Mouse (Mus musculus) ES-E14 (cell line): Measurements from ENCODE around the gene Cpxm2. TPM values are rescaled to one million over a fixed set of nuclear protein-coding genes. Genes with fewer than 3 reads are reported as not detected.

Experiments used
- DNase-seq: peaks from one replicate; pipeline ENCODE4 v3.0.0-alpha.2; 2013; ENCODE audit warnings: low read depth, low spot score
- H3K27ac ChIP-seq: 2 replicates; pipeline ENCODE4 v1.5.1; 2012; ENCODE audit warnings: low read depth, mild to moderate bottlenecking, low read length, moderate library complexity, mixed read lengths; ENCODE audit not compliant: poor library complexity, insufficient read depth, severe bottlenecking
- H3K36me3 ChIP-seq: 2 replicates; pipeline ENCODE4 v1.6.1; 2012; ENCODE audit warnings: mild to moderate bottlenecking, low read length, moderate library complexity, mixed read lengths; ENCODE audit not compliant: control insufficient read depth, poor library complexity, insufficient read depth, severe bottlenecking
- H3K4me1 ChIP-seq, 2 experiments: fragments of 150-350 bp in 1 of 2; sonication (generic) in 1 of 2; 2 replicates each; pipeline ENCODE4 v1.6.1; 2012; ENCODE audit warnings: low read length in 2 of 2, mild to moderate bottlenecking in 1 of 2, mixed read lengths in 1 of 2; ENCODE audit not compliant: control insufficient read depth in 2 of 2, insufficient read depth in 2 of 2, poor library complexity in 1 of 2
- H3K4me3 ChIP-seq, 2 experiments: fragments of 150-350 bp in 1 of 2; sonication (generic) in 1 of 2; 2 replicates each; pipeline ENCODE4 v1.5.1; 2012; ENCODE audit warnings: low read length in 2 of 2, low read depth in 1 of 2, mild to moderate bottlenecking in 1 of 2, mixed read lengths in 1 of 2; ENCODE audit not compliant: insufficient read depth in 1 of 2, poor library complexity in 1 of 2, severe bottlenecking in 1 of 2
- H3K9ac ChIP-seq: 2 replicates; pipeline ENCODE4 v1.6.1; 2012; ENCODE audit warnings: low read depth, mild to moderate bottlenecking, low read length, mixed read lengths; ENCODE audit not compliant: poor library complexity, insufficient read depth, severe bottlenecking
- H3K9me3 ChIP-seq: fragments of 150-350 bp; sonication (generic); 2 replicates; pipeline ENCODE4 v1.6.1; 2012; ENCODE audit warnings: low read depth, mild to moderate bottlenecking, low read length; ENCODE audit not compliant: control insufficient read depth, insufficient read depth
- CHD2 ChIP-seq: IDR thresholded peaks from 2 replicates; pipeline ENCODE4 v1.6.1; 2014; ENCODE audit warnings: mild to moderate bottlenecking, low read depth, low read length, inconsistent platforms
- HCFC1 ChIP-seq: IDR thresholded peaks from 2 replicates; pipeline ENCODE4 v1.6.1; 2012; ENCODE audit warnings: low read length, inconsistent platforms, borderline replicate concordance; ENCODE audit not compliant: insufficient read depth
- MAFK ChIP-seq: IDR thresholded peaks from 2 replicates; pipeline ENCODE4 v1.6.1; 2014; ENCODE audit warnings: mild to moderate bottlenecking, low read depth, low read length, inconsistent platforms; ENCODE audit not compliant: insufficient read depth
- ZC3H11A ChIP-seq: IDR thresholded peaks from 2 replicates; pipeline ENCODE4 v1.6.1; 2012; ENCODE audit warnings: low read depth, mild to moderate bottlenecking, inconsistent platforms, low read length, borderline replicate concordance
- ZNF384 ChIP-seq: IDR thresholded peaks from 2 replicates; pipeline ENCODE4 v1.6.1; 2012; ENCODE audit warnings: low read depth, low read length, inconsistent platforms
- in situ Hi-C, 2 experiments: fragments of 600-800 bp; cut with MboI; formaldehyde crosslinking; loops; one replicate each; pipeline ENCODE4 v1.15.1; 2025; ENCODE audit warnings: low sequenced_read_pairs in 2 of 2, inconsistent platforms in 1 of 2; ENCODE audit not compliant: unreplicated experiment in 2 of 2
- total RNA-seq: library from RNA; depleted of rRNA; stranded (reverse); fragments of 300-350 nt; gene quantifications from 2 replicates; pipeline ENCODE4 v1.2.3, GENCODE M21; 2012

Gene Cpxm2
- total RNA-seq, 1 experiment, result 0.76 TPM

DNA sequence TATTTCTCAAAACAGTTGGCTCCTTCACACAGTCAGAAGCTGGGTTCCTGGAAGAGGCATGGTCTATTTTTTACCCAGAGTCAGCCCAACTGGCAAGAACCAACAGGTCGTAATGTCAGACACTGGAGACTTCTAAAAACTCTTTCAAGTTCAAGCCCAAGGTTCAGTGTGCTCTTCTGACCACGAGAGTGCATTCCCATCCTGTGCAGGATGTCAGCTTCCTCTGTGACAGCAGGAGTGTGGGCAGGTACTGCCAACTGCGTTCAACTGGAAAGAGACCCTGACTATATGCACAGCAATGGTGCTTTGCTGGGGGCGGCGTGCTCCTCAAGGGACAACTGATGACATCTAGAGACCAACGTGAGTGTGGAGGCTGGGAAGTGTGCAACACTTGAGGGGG, 65.9 kb downstream of the Cpxm2 start:
- Histone ChIP-seq H3K9me3 (no peaks in the 10 kb centered on the region), H3K27ac (no peak overlapping the region), H3K4me3 (no peak overlapping the region), H3K9ac (no peak overlapping the region), H3K4me1 (no peaks in the 10 kb centered on the region), H3K36me3 (no peaks in the 10 kb centered on the region)
- no peak for DNase-seq
- no peak for TF ChIP-seq HCFC1
- TF ChIP-seq ZC3H11A, result no peak
- TF ChIP-seq ZNF384, result no peak
- TF ChIP-seq CHD2, result no peak
- no peak for TF ChIP-seq MAFK
- in situ Hi-C loops, result no loop called here

DNA sequence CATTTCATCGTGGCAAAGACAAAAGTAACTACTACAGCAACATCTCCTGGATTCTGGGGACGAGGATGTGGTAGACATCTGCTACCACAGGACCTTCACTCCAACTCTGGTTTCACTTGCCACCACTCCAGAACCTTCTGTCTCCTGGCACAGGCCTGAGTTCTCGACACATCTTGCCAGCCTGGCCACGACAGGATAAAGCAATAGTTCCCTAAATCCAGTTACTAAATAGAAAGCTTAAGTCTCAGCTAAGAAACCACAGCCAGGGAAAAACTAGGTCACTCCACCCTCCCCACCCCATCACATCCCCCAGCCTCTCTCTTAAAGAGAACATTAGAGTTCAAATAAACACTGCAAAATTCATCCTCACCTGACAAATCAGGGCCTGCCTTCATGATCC, 66.4 kb downstream of the Cpxm2 start:
- no peaks in the 10 kb centered on the region for H3K4me1 ChIP-seq
- no peak overlapping the region for H3K4me3 ChIP-seq
- no peaks in the 10 kb centered on the region for H3K9me3 ChIP-seq
- in situ Hi-C loops, result no loop called here
- H3K36me3 ChIP-seq, result no peaks in the 10 kb centered on the region
- H3K9ac ChIP-seq, result no peak overlapping the region
- no peak for DNase-seq
- no peak overlapping the region for H3K27ac ChIP-seq
- TF ChIP-seq MAFK (no peak), ZNF384 (no peak), CHD2 (no peak), ZC3H11A (no peak), HCFC1 (no peak)

DNA sequence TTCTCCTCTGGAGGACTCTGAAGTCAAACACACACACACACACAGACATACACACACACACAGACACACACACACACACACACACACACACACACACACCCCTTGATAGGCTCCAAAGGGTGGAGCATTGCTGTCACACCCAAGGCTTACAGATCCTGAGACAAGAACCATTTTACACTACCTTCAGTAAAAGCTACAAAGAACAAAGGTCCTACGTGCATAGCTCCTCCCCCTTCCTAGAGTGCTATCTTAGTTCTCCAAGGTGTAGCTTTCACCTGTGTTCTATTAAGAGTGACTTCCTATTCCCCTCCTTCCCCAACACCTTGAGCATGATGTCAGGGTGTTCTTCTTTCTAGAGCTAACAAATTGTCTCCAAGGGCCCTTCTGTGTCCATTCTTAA, 78.7 kb downstream of the Cpxm2 start:
- DNase-seq, result no peak
- Histone ChIP-seq H3K9me3 (no peaks in the 10 kb centered on the region), H3K9ac (no peak overlapping the region), H3K36me3 (no peaks in the 10 kb centered on the region), H3K27ac (no peak overlapping the region), H3K4me1 (no peaks in the 10 kb centered on the region), H3K4me3 (no peak overlapping the region)
- in situ Hi-C loops, result no loop called here
- TF ChIP-seq HCFC1, result no peak

DNA sequence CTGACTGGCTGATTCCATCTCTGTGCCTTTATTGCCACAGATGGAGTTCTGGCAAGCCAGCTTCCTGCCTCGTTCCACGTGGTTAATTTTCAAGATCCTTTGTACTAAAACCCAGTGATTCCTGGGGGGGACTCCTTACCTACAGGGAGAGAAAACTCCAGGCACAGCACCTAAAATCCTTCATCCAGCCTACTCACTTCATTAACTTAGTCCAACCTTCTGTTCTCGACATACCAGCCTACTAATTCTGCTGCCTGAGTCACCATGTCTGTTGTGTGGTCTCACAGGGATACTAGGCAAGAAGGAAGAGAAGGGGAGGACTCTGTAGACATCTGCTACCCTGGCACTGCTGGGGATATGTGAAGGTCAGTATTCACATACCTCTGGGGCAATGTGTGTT, 80.0 kb downstream of the Cpxm2 start:
- Histone ChIP-seq H3K9ac (no peak overlapping the region), H3K36me3 (no peaks in the 10 kb centered on the region), H3K9me3 (no peaks in the 10 kb centered on the region), H3K27ac (no peak overlapping the region), H3K4me1 (no peaks in the 10 kb centered on the region), H3K4me3 (no peak overlapping the region)
- TF ChIP-seq ZC3H11A, result no peak
- in situ Hi-C loops, result no loop called here
- DNase-seq, result no peak

DNA sequence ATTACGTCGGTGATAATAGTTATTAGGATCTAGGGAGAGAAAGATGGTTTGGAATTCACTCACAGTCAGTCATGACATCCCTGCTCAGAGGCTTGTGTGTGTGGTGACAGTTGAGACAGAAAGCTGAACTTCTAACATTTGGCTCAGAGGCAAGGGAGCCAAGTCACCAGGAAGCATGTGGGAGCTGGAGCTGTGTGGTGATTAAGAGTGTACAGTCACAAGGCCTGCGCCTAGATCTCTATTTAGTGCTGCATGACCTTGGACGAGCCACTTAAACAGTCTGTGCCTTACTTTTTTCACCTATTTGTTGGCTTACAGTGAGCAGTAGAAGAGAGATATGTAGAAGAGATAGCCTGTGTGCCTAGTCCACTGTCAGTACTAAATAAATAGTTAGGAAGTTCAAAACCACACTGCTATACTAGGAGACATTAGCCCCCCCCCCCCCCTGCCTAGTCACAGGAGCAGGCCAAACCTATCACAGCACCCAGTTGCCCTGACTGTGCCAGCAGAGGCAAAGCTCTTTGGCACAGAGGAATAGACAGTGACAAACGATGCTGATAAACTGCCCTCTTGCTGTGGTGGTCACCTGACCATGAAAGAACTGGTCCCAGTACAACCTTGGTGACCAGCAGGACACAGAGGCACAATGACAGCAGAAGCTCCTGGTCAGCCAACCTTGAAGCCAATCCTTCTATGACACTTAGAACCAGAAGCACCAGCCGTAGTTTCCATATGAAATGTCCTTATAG, 83.5 kb downstream of the Cpxm2 start:
- no peaks in the 10 kb centered on the region for H3K4me1 ChIP-seq
- in situ Hi-C loops, result no loop called here
- DNase-seq, result no peak
- no peak overlapping the region for H3K9ac ChIP-seq
- H3K4me3 ChIP-seq, result no peak overlapping the region
- H3K36me3 ChIP-seq, result no peaks in the 10 kb centered on the region
- H3K27ac ChIP-seq, result no peak overlapping the region
- H3K9me3 ChIP-seq, result no peaks in the 10 kb centered on the region
- TF ChIP-seq ZC3H11A, result no peak
- TF ChIP-seq MAFK, result no peak
- no peak for TF ChIP-seq CHD2
- TF ChIP-seq HCFC1, result no peak
- TF ChIP-seq ZNF384, result no peak
